Mouse (Mus musculus) bone marrow macrophage, adult 2 months (primary cell): ENCODE results near the gene Shisa3. TPM values are rescaled to one million over a fixed set of nuclear protein-coding genes. Genes with fewer than 3 reads are reported as not detected.

Experiments used
- H3K27ac ChIP-seq: 2 replicates; pipeline ENCODE4 v1.5.1; 2012; ENCODE audit warnings: low read depth, low read length; ENCODE audit not compliant: insufficient read depth
- H3K4me1 ChIP-seq: 2 replicates; pipeline ENCODE4 v1.6.1; 2012; ENCODE audit warnings: low read length; ENCODE audit not compliant: control insufficient read depth, insufficient read depth
- H3K4me3 ChIP-seq: 2 replicates; pipeline ENCODE4 v1.5.1; 2012; ENCODE audit warnings: mild to moderate bottlenecking, low read length, moderate library complexity; ENCODE audit not compliant: insufficient read depth
- CTCF ChIP-seq: IDR thresholded peaks from 2 replicates; pipeline ENCODE4 v1.5.1; 2012; ENCODE audit warnings: low read depth, mild to moderate bottlenecking, low read length, moderate library complexity
- POLR2A ChIP-seq: IDR thresholded peaks from 2 replicates; pipeline ENCODE4 v1.6.1; 2012; ENCODE audit warnings: mild to moderate bottlenecking, low read depth, low read length, borderline replicate concordance
- polyA plus RNA-seq: library from polyadenylated mRNA; stranded (reverse); fragments of >200 nt; gene quantifications from 2 replicates; pipeline ENCODE4 v1.2.4, GENCODE M21; 2012; ENCODE audit not compliant: missing spikeins, insufficient read depth, insufficient read length

Shisa3 gene
- polyA plus RNA-seq = not detected in 2 replicates

- Histone ChIP-seq H3K4me1 (no peaks in the 10 kb centered on the region), H3K27ac (no peak within 1 kb of the TSS), H3K4me3 (peak within 1 kb of the TSS; percentile 63)
- TF ChIP-seq CTCF (no peak), POLR2A (no peak)
Measured at GRCm38 (mm10) chr5:67607804-67608673, at the start of gene Shisa3. TSS of gene Shisa3 (plus strand) at chr5:67607882.

- H3K27ac ChIP-seq = no peak overlapping the region
- no peaks in the 10 kb centered on the region for H3K4me1 ChIP-seq
- TF ChIP-seq POLR2A (no peak), CTCF (no peak)
- no peak overlapping the region for H3K4me3 ChIP-seq
Measured at GRCm38 (mm10) chr5:67558644-67559043, 49.0 kb upstream of the Shisa3 start.

- H3K27ac ChIP-seq = no peak overlapping the region
- no peak overlapping the region for H3K4me3 ChIP-seq
- no peak for TF ChIP-seq CTCF
- TF ChIP-seq POLR2A = no peak
- H3K4me1 ChIP-seq = no peaks in the 10 kb centered on the region
Measured at GRCm38 (mm10) chr5:67559063-67559462, 48.6 kb upstream of the Shisa3 start.

- TF ChIP-seq CTCF = no peak
- TF ChIP-seq POLR2A = no peak
- Histone ChIP-seq H3K27ac (no peak overlapping the region), H3K4me1 (no peaks in the 10 kb centered on the region), H3K4me3 (no peak overlapping the region)
Measured at GRCm38 (mm10) chr5:67572552-67573155, 35.0 kb upstream of the Shisa3 start.

- TF ChIP-seq POLR2A = no peak
- no peak for TF ChIP-seq CTCF
- Histone ChIP-seq H3K4me1 (no peaks in the 10 kb centered on the region), H3K27ac (no peak overlapping the region), H3K4me3 (no peak overlapping the region)
Measured at GRCm38 (mm10) chr5:67574039-67574438, 33.6 kb upstream of the Shisa3 start.

GRCm38 (mm10) chr5:67575705-67576104, 32.0 kb upstream of the Shisa3 start:
- H3K4me3 ChIP-seq = no peak overlapping the region
- H3K27ac ChIP-seq = no peak overlapping the region
- TF ChIP-seq POLR2A = no peak
- TF ChIP-seq CTCF = no peak
- no peaks in the 10 kb centered on the region for H3K4me1 ChIP-seq

GRCm38 (mm10) chr5:67579725-67580633, 27.7 kb upstream of the Shisa3 start:
- Histone ChIP-seq H3K4me1 (no peaks in the 10 kb centered on the region), H3K4me3 (no peak overlapping the region), H3K27ac (no peak overlapping the region)
- no peak for TF ChIP-seq CTCF
- no peak for TF ChIP-seq POLR2A

GRCm38 (mm10) chr5:67595070-67595469, 12.6 kb upstream of the Shisa3 start:
- H3K27ac ChIP-seq = no peak overlapping the region
- H3K4me3 ChIP-seq = no peak overlapping the region
- peaks cover 4% of the 10 kb centered on the region for H3K4me1 ChIP-seq
- TF ChIP-seq POLR2A (no peak), CTCF (no peak)

GRCm38 (mm10) chr5:67595629-67596028, 12.1 kb upstream of the Shisa3 start:
- H3K4me3 ChIP-seq = no peak overlapping the region
- no peak overlapping the region for H3K27ac ChIP-seq
- TF ChIP-seq POLR2A = no peak
- no peak for TF ChIP-seq CTCF
- peaks cover 7% of the 10 kb centered on the region for H3K4me1 ChIP-seq
